Mouse (Mus musculus): Measurements from ENCODE around the gene Otud5.

- TF ChIP-seq HCFC1 (IDR thresholded peaks at IDR 0.05; ENCODE audit: borderline replicate concordance, insufficient read depth, low read length), result no peak
- no peak for TF ChIP-seq MAFK (IDR thresholded peaks at IDR 0.05; ENCODE audit: insufficient read depth, low read depth, low read length)
These were observed 6.7 kb downstream of the Otud5 start for GRCm38 (mm10) chrX:7847845-7848244.
